Mouse (Mus musculus) myocyte (in vitro differentiated cells): ENCODE data around the gene Bst1. TPM values are rescaled to one million over a fixed set of nuclear protein-coding genes. Genes with fewer than 3 reads are reported as not detected.

Source experiments
- H3K27me3 ChIP-seq: one replicate; pipeline ENCODE4 v1.6.1; 2011; ENCODE audit not compliant: control insufficient read depth, insufficient read depth, insufficient read length
- H3K36me3 ChIP-seq: one replicate; pipeline ENCODE4 v1.6.1; 2011; ENCODE audit not compliant: control insufficient read depth, insufficient read depth
- H3K4me2 ChIP-seq: one replicate; pipeline ENCODE4 v1.6.1; 2011; ENCODE audit warnings: low read depth, control low read depth
- H3K4me3 ChIP-seq: one replicate; pipeline ENCODE4 v1.5.1; 2011; ENCODE audit warnings: mild to moderate bottlenecking, control low read depth, moderate library complexity
- H3K79me2 ChIP-seq: one replicate; pipeline ENCODE4 v1.6.1; 2011; ENCODE audit not compliant: control insufficient read depth, insufficient read depth
- H3ac ChIP-seq: one replicate; pipeline ENCODE4 v1.6.1; 2011; ENCODE audit not compliant: control insufficient read depth, insufficient read length
- CEBPB ChIP-seq: IDR thresholded peaks from 2 replicates; pipeline ENCODE4 v1.6.1; 2011; ENCODE audit warnings: mild to moderate bottlenecking, moderate library complexity; ENCODE audit not compliant: poor library complexity, insufficient read depth, severe bottlenecking
- E2F4 ChIP-seq: IDR thresholded peaks from one replicate; pipeline ENCODE4 v1.6.1; 2011; ENCODE audit warnings: mild to moderate bottlenecking, control low read depth, moderate library complexity; ENCODE audit not compliant: insufficient read depth
- MAX ChIP-seq: IDR thresholded peaks from one replicate; pipeline ENCODE4 v1.6.1; 2011; ENCODE audit warnings: low read depth, mild to moderate bottlenecking, control low read depth
- MYOD1 ChIP-seq, 3 experiments: IDR thresholded peaks; one replicate each; pipeline ENCODE4 v1.6.1; 2011; ENCODE audit warnings: control low read depth in 2 of 3, low read depth in 2 of 3, mild to moderate bottlenecking in 2 of 3, moderate library complexity in 1 of 3; ENCODE audit not compliant: insufficient read length in 2 of 3, control insufficient read depth in 1 of 3
- MYOG ChIP-seq, 3 experiments: IDR thresholded peaks; one replicate each; pipeline ENCODE4 v1.6.1; 2011; ENCODE audit warnings: control low read depth in 2 of 3, low read depth in 2 of 3, mild to moderate bottlenecking in 2 of 3; ENCODE audit not compliant: insufficient read length in 2 of 3, control insufficient read depth in 1 of 3, insufficient read depth in 1 of 3
- POLR2A ChIP-seq: IDR thresholded peaks from one replicate; pipeline ENCODE4 v1.6.1; 2011; ENCODE audit warnings: low read depth, mild to moderate bottlenecking, control low read depth, moderate library complexity; ENCODE audit not compliant: insufficient read length
- POLR2AphosphoS2 ChIP-seq: IDR thresholded peaks from one replicate; pipeline ENCODE4 v1.6.1; 2011; ENCODE audit warnings: low read depth, control low read depth; ENCODE audit not compliant: insufficient read length
- REST ChIP-seq: IDR thresholded peaks from one replicate; pipeline ENCODE4 v1.6.1; 2011; ENCODE audit warnings: mild to moderate bottlenecking, control low read depth, moderate library complexity; ENCODE audit not compliant: insufficient read depth, insufficient read length
- SRF ChIP-seq: IDR thresholded peaks from one replicate; pipeline ENCODE4 v1.6.1; 2011; ENCODE audit warnings: low read depth; ENCODE audit not compliant: control insufficient read depth, insufficient read length
- TCF12 ChIP-seq: IDR thresholded peaks from one replicate; pipeline ENCODE4 v1.6.1; 2011; ENCODE audit warnings: mild to moderate bottlenecking, control low read depth; ENCODE audit not compliant: poor library complexity, insufficient read depth, severe bottlenecking
- TCF3 ChIP-seq: IDR thresholded peaks from one replicate; pipeline ENCODE4 v1.6.1; 2011; ENCODE audit warnings: low read depth, control low read depth; ENCODE audit not compliant: insufficient read length
- USF1 ChIP-seq: IDR thresholded peaks from one replicate; pipeline ENCODE4 v1.6.1; 2011; ENCODE audit warnings: low read depth, mild to moderate bottlenecking, control low read depth, moderate library complexity
- polyA plus RNA-seq: library from polyadenylated mRNA; unstranded; fragments of >200 nt; fragmentation: generic; extraction: Trizol; gene quantifications from one replicate; pipeline ENCODE4 v1.2.1, GENCODE M21; 2012; ENCODE audit warnings: missing spikeins

The Bst1 gene
- polyA plus RNA-seq, 1 experiment = not detected

GRCm38 (mm10) chr5:43853868-43854488 lies 35.3 kb downstream of the Bst1 start:
- Histone ChIP-seq H3K36me3 (no peaks in the 10 kb centered on the region), H3ac (no peak overlapping the region), H3K27me3 (no peaks in the 10 kb centered on the region), H3K79me2 (no peaks in the 10 kb centered on the region), H3K4me3 (no peak overlapping the region), H3K4me2 (no peak overlapping the region)
- TF ChIP-seq USF1 = no peak
- TF ChIP-seq TCF3 = no peak
- no peak for TF ChIP-seq E2F4
- TF ChIP-seq MYOD1 (IDR thresholded peaks at IDR 0.05; ENCODE audit: control insufficient read depth in 1 of 3, insufficient read length in 2 of 3, low read depth in 2 of 3) = no peak
- TF ChIP-seq POLR2AphosphoS2 = no peak
- no peak for TF ChIP-seq SRF
- no peak for TF ChIP-seq MYOG (IDR thresholded peaks at IDR 0.05; ENCODE audit: control insufficient read depth in 1 of 3, insufficient read depth in 1 of 3, insufficient read length in 2 of 3, low read depth in 2 of 3)
- TF ChIP-seq MAX = no peak

GRCm38 (mm10) chr5:43855769-43856168 lies 37.1 kb downstream of the Bst1 start:
- Histone ChIP-seq H3K36me3 (no peaks in the 10 kb centered on the region), H3K27me3 (peaks cover 7% of the 10 kb centered on the region), H3K4me2 (no peak overlapping the region), H3K79me2 (no peaks in the 10 kb centered on the region), H3ac (no peak overlapping the region), H3K4me3 (no peak overlapping the region)
- TF ChIP-seq MYOG (IDR thresholded peaks at IDR 0.05; ENCODE audit: control insufficient read depth in 1 of 3, insufficient read depth in 1 of 3, insufficient read length in 2 of 3, low read depth in 2 of 3) (no peak), USF1 (no peak), CEBPB (no peak), SRF (no peak), TCF3 (no peak), MAX (no peak), E2F4 (no peak), POLR2A (no peak), REST (no peak), MYOD1 (IDR thresholded peaks at IDR 0.05; ENCODE audit: control insufficient read depth in 1 of 3, insufficient read length in 2 of 3, low read depth in 2 of 3) (no peak), POLR2AphosphoS2 (no peak), TCF12 (no peak)

GRCm38 (mm10) chr5:43859663-43860062 lies 41.0 kb downstream of the Bst1 start:
- Histone ChIP-seq H3K4me3 (no peak overlapping the region), H3K79me2 (no peaks in the 10 kb centered on the region), H3K4me2 (no peak overlapping the region), H3K27me3 (peaks cover 7% of the 10 kb centered on the region), H3K36me3 (no peaks in the 10 kb centered on the region), H3ac (no peak overlapping the region)
- TF ChIP-seq MYOG (IDR thresholded peaks at IDR 0.05; ENCODE audit: control insufficient read depth in 1 of 3, insufficient read depth in 1 of 3, insufficient read length in 2 of 3, low read depth in 2 of 3) = no peak
- no peak for TF ChIP-seq POLR2AphosphoS2
- no peak for TF ChIP-seq CEBPB
- TF ChIP-seq MYOD1 (IDR thresholded peaks at IDR 0.05; ENCODE audit: control insufficient read depth in 1 of 3, insufficient read length in 2 of 3, low read depth in 2 of 3) = no peak
- TF ChIP-seq TCF3 = no peak
- TF ChIP-seq MAX = no peak
- TF ChIP-seq POLR2A = no peak
- no peak for TF ChIP-seq SRF

- no peak overlapping the region for H3K4me2 ChIP-seq
- TF ChIP-seq MAX (no peak), POLR2A (no peak), TCF3 (no peak)
- H3ac ChIP-seq = no peak overlapping the region
- no peaks in the 10 kb centered on the region for H3K79me2 ChIP-seq
- H3K4me3 ChIP-seq = no peak overlapping the region
- no peaks in the 10 kb centered on the region for H3K36me3 ChIP-seq
- H3K27me3 ChIP-seq = peaks cover 7% of the 10 kb centered on the region
These were observed 41.4 kb downstream of the Bst1 start for GRCm38 (mm10) chr5:43860096-43860495.

- Histone ChIP-seq H3K36me3 (no peaks in the 10 kb centered on the region), H3K79me2 (no peaks in the 10 kb centered on the region), H3K4me3 (no peak overlapping the region), H3K4me2 (no peak overlapping the region), H3ac (no peak overlapping the region), H3K27me3 (peaks cover 7% of the 10 kb centered on the region)
- TF ChIP-seq USF1 (no peak), TCF12 (no peak), TCF3 (no peak), POLR2AphosphoS2 (no peak), REST (no peak), E2F4 (no peak), MYOG (IDR thresholded peaks at IDR 0.05; ENCODE audit: control insufficient read depth in 1 of 3, insufficient read depth in 1 of 3, insufficient read length in 2 of 3, low read depth in 2 of 3) (no peak), POLR2A (no peak), SRF (no peak), MAX (no peak), CEBPB (no peak), MYOD1 (IDR thresholded peaks at IDR 0.05; ENCODE audit: control insufficient read depth in 1 of 3, insufficient read length in 2 of 3, low read depth in 2 of 3) (no peak)
These were observed 42.2 kb downstream of the Bst1 start for GRCm38 (mm10) chr5:43860670-43861431.
